Mouse (Mus musculus) frontal cortex, postnatal 36 days (tissue): ENCODE measurements around the gene Gars.

ENCODE experiments used
- DNase-seq, 2 experiments: peaks; one replicate each; pipeline ENCODE4 v3.0.0; 2022; ENCODE audit warnings: low spot score in 2 of 2

Gars gene

DNA sequence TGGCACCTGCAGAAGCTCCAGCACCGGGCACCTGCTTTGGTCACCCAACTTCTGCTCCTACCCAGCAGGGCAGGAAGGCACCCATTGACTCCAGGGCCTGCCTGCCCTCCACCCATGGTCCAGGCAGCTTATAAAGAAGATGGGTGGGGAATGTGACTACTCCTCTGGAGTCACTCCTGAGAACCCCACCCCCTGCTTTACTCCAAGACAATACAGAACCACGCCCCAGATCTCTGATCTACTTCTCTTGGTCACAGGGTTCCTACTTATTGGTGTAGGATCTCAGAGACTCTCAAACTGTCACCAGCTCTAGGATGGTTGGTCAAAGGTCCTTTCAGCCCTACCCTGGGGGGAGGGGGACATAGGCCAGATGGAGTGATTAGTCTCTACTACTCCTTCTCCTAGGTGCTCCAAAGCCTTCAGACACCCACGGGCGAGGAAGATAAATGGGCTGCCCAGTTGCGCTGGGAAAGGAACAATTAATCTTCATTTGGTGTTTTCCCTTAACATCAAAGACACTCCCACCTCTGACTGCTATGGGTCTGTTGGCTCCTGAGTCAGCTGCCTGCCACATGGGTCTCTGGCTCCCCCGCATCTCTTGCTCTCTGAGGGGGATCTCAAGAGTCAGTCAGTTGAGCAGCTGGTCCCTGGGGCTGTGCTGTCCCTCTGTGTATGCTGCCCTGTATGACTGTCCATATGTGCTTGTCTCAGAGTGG is 55.8 kb downstream of the Gars start:
- DNase-seq: no peak

DNA sequence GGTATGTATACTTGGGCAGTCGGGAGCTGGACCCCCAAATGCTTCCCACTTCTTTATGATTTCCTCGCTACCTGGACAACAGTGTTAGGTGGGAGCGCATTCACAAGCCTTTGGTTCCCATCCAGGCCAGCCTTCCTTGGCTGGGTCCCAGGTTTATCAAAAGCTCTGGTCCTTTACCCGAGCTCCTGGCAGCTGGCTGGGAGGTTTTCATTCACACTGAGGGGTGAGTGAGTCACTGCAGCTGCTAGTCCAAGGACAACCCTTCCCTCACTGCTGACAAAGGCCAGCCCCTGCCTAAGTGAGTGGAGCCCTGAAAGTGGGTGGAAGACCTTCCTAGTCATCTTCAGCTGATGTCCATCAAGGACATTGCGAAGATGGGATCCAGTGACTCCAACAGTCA is 60.2 kb downstream of the Gars start:
- peak; percentile 26 to 49 for DNase-seq

DNA sequence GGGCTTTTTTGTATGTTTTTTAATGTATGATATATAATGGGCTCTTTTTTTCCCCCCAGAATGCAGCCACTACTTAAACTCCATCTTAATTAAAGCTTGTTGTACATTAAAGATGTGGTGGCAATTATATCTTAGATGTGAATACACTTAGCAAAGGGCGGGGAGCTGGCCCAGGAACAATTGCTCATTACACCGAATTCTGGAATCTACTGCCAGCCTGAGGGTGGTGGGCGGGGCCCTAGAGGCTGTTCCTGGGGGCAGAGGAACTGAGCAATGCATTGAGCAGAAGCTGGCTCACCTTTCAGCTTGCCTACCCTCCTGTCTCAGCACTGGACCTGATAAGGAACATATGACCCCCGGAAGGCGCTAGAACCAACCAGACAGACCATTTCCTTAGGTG is 60.8 kb downstream of the Gars start:
- no peak for DNase-seq

DNA sequence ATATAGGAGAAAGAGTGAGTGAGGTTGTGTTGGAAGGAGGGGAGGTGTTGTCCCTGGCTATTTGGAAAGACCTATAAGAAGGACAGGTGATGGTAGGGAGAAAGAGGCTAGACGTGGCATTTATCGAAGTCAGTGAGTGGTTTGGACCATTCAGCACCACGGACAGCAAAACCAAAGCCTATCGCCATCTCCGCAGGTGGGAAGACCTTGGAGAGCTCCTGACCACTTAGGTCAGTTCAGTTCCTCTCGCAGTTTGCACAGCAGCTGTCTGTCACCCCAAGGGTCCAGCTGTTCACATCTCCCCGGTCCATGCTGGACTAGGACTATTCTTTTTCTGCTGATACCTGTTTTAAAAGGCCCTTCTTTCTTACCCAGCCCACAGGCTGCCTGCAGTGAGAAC is 70.6 kb downstream of the Gars start:
- no peak for DNase-seq

DNA sequence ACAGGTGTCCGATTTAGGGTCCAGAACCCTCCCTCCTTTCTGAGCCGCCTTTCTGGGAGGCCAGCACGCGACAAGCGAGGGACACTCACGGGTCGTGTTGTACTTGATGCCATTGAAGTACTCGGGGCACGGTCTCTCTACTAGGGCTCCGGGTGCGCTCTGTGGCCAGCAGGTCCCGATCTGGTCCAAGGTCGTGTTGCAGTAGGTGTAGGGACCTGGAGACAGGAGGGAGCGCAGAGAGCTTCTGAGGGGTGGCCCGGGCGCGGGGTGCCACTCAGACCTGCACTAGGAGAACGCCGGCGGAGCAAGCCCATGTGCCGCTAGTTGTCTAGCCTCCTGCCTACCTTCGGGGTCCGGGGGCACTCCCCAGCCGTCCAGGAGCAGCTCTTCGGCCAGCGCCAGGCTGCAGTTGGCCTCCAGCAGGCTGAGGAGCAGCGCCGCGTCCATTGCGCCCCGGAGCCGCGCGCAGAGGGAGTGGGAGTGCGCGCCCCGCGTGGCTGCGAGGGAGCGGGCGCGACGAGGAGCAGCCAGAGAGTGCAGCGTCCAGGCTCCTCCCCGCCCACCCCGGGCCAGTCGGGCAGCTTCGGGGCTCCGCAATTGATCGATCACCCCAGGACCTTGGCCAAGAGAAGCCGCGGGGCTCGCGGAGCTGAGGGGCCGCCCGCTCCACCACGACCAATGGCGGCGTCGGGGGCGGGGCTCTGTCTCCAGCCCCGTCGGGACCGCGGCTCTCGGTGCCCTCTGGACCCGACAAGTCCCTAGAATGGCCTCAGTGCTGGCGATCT is 79.7 kb downstream of the Gars start:
- DNase-seq: no peak

DNA sequence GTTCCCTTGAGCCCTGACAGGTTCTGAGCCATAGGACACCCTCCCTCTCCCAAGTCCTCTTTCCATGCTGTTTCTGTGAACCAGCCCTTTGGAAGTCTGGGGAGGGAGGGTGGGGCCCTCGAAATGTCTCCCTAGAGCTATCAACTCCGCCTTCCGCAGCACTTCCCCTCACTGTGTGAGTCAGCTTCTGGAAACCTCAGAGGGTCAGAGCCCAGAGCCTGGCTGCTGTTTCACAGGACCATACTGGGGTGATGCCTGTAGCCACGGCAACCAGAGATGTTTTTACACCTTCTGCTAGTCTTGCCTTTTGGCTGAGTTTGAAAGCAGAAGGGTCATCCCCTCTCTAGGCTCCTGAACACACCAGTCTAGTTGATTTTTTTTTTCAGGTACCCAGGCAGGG is 85.2 kb downstream of the Gars start:
- no peak for DNase-seq

DNA sequence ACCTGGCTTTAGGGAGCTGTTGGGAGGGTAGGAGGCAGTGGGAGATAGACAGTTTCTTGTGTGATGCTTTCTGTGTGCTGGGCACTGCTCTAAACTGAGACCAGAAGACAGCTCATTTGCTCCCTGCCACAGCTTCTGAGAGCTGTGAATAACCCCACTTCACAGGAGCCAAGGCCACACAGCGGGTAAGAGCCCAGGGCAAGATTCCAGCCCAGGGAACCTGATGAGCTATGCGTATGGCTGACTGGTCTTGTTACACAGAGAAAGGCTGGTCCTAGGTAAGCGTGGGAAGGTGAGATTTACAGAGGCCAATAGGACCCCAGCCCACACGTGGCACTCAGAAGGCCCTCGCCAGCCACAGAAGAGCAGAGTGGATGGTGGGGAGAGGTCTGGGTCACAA is 88.8 kb downstream of the Gars start:
- DNase-seq: no peak

DNA sequence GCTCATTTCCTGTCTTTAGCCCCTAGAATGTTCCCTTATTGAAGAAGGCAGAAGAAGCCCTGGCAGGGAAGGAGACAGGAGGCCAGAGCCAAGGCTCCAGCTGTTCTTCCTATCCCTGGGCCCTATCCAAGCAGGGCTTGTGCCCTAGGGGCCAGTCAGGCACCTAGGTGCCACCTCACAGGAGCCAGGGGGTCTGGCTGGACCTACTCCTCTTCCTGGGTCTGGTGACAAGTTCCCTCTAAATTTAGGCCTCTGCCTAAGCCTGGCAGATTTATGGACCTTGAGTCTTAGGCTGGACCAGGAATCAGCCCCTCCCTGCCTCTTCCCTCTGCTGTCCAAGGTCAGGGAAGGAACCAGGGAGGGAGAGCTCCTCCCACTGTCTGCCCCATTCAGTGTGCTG is 90.6 kb downstream of the Gars start:
- DNase-seq: no peak
